Mouse (Mus musculus) layer of hippocampus, adult 18-20 months (tissue): ENCODE results near the gene Fgf16. TPM values are rescaled to one million over a fixed set of nuclear protein-coding genes. Genes with fewer than 3 reads are reported as not detected.

Experiments used
- DNase-seq, 2 experiments: peaks; one replicate each; pipeline ENCODE4 v3.0.0; 2022; ENCODE audit warnings: low spot score in 2 of 2
- long read RNA-seq: library from polyadenylated mRNA; stranded (forward); transcript quantifications from one replicate; pipeline ENCODE4 v2.0.0, GENCODE M21; 2021
- total RNA-seq, 2 experiments: library from RNA; stranded (reverse); gene quantifications; 2 replicates each; pipeline ENCODE4 v1.2.3; 2021

Fgf16 gene
- 1 to 10 TPM in 1 of 2 experiments, under 1 TPM in 1; 0.94 to 1.2 TPM for total RNA-seq
- long read RNA-seq = 0 reads

GRCm38 (mm10) chrX:105764162-105765004 is at the start of gene Fgf16:
Gene Fgf16 (plus strand): TSS chrX:105764279.
- DNase-seq = no peak

DNA sequence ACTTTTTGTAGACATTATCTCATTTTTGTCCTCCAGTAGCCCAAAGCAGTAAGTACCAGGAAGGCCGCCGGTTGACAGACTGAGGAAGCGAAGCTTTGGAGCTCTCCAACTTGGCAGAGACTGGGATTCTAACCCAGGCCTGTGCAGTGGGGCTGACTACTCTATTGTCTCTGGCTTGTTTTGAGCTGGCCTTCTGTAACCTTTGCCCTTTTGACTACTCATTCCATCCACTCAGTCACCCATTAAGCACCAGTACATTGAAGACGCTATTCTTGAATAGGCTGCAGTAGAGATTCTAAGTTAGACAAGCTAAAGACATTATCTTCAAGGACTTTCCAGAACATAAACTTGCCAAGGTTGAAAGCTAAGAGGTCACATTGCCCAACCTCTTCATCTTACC is 49.3 kb upstream of the Fgf16 start:
- no peak for DNase-seq

DNA sequence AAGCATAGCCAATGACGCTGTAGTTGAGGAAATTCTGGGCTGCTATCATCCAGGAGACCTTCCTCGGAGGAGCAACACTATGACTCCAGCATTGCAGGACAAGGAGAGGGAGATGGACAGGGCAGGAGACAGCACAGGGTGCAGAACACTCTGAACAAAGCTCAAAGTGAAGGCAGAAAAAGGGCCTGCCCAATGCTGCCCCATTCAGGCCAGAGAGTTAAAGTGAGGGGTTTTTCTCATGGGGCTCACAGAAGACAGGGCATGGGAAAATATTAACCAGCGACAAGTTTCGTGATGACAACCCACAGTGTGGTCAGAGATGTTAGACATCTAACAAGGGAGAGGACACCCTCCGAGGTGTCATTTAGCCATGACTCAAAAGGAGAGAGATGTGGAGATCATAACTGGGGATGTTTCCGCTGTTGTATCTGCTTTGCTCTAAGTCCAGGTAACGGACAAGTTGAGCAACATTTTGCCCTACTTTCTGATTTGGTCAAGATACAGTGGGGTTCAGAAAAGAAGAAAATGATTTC is 48.2 kb upstream of the Fgf16 start:
- no peak for DNase-seq

GRCm38 (mm10) chrX:105718388-105718787 is 45.7 kb upstream of the Fgf16 start:
- no peak for DNase-seq

- DNase-seq = no peak
Measured at GRCm38 (mm10) chrX:105718943-105719342, 45.1 kb upstream of the Fgf16 start.

- DNase-seq = no peak
Measured at GRCm38 (mm10) chrX:105724174-105724573, 39.9 kb upstream of the Fgf16 start.

DNA sequence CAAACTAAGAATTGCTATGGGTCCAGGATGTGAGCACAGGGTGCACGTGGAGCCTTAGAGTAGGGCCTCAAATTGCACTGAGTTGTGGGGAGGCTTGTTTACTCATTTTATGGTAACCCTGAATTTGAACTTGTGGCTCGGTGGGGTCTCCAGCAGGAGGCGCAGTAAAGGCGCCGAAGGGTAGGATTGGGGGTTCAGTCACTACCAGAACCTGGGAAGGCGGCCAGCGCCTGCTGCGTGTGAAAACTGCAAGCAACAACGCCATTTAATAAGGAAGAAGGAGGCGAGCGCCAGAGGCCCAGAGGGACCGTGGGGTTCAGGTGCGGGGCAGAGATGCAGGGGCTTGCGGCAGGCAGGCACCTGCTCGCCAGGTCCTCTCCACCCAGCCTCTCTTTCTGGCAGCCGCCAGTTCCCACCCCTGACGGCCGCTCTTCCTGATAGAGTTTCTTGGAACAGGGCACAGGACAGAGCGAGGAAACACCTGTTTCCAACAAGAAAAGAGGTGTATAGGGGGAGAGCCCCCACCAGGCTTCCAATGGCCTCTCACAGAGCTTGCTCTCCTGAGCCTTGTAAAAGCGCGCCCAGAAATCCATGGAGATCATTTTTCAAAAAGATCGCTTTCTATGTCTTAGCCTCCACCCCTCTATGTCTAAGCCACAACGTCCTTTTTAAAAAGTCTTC is 1.1 kb upstream of the Fgf16 start:
- no peak for DNase-seq

DNA sequence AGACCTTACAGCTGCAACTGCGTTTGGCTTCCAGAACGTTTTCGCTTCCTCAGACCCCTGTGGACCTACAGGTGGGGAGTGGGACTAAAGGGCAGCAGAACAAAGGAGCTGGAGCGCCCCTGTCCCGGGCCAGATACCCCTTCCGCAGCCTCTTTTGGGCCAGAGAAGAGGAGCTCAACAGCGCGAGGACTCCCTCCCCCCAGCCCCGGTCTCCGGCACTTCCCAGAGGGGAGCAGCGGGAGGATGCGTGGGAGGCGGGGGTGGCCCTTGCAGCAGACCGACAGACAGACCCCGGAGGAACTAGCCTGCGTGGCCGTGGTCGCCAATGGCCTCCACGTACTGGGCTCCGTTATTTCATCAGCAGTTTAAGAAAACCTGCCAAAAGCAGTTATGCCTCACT is 467 bp upstream of the Fgf16 start:
- peak in 1 of 2 experiments; percentile 15 for DNase-seq

GRCm38 (mm10) chrX:105765005-105765706 is 1.1 kb downstream of the Fgf16 start:
- no peak for DNase-seq

- no peak for DNase-seq
Measured at GRCm38 (mm10) chrX:105766013-105766412, 1.9 kb downstream of the Fgf16 start.

- no peak for DNase-seq
Measured at GRCm38 (mm10) chrX:105767177-105767764, 3.2 kb downstream of the Fgf16 start.

GRCm38 (mm10) chrX:105767932-105768331 is 3.9 kb downstream of the Fgf16 start:
- no peak for DNase-seq

- DNase-seq = no peak
Measured at GRCm38 (mm10) chrX:105773281-105773680, 9.2 kb downstream of the Fgf16 start.

DNA sequence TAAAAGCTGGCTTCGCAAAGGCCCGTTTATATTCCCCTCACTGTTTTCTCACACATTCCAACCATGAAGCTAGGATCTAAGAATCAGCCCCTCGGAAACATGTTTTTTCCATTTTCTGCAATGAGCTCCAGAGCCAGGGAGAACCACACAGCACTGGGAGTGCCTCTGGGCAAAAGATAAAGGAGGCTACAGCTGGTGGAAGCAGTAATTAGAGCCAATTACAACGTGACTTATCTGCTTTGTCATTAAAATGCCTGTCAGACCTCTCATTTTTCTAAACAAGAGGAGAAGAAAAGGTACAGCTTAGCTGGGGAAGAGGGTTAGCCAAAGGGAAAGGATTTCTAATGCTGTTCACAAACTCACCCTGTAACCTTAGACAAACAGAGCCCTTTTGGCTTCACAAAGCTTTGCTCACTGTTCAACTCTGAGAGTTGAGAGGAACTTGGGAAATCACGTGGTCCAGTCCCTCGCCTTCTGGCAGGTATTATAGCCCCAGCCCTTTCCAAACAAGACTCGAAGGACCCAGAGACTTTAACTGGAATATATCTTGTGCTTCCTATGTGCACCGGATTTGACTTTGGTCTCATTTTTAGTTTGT is 30.8 kb downstream of the Fgf16 start:
- DNase-seq = no peak

GRCm38 (mm10) chrX:105824462-105824861 is 60.4 kb downstream of the Fgf16 start:
- DNase-seq = no peak

Other genes with a start within 250 kb of the Fgf16 start
- 100 to 1,000 TPM; 152 to 168 TPM for gene Atrx, start 165.1 kb downstream of the Fgf16 start, total RNA-seq
- gene Magt1, start 247.6 kb downstream of the Fgf16 start, total RNA-seq = 10 to 100 TPM; 13.9 to 15.8 TPM